Mouse (Mus musculus) neutrophil, adult 59 days (primary cell): ENCODE results near the gene Sowahb. TPM values are rescaled to one million over a fixed set of nuclear protein-coding genes. Genes with fewer than 3 reads are reported as not detected.

Source experiments
- total RNA-seq, 2 experiments: library from RNA; stranded (reverse); gene quantifications; 1 replicate in 1 of 2; 2 replicates in 1 of 2; pipeline ENCODE4 v1.2.4; 2023

Gene Sowahb
- not detected for total RNA-seq

DNA sequence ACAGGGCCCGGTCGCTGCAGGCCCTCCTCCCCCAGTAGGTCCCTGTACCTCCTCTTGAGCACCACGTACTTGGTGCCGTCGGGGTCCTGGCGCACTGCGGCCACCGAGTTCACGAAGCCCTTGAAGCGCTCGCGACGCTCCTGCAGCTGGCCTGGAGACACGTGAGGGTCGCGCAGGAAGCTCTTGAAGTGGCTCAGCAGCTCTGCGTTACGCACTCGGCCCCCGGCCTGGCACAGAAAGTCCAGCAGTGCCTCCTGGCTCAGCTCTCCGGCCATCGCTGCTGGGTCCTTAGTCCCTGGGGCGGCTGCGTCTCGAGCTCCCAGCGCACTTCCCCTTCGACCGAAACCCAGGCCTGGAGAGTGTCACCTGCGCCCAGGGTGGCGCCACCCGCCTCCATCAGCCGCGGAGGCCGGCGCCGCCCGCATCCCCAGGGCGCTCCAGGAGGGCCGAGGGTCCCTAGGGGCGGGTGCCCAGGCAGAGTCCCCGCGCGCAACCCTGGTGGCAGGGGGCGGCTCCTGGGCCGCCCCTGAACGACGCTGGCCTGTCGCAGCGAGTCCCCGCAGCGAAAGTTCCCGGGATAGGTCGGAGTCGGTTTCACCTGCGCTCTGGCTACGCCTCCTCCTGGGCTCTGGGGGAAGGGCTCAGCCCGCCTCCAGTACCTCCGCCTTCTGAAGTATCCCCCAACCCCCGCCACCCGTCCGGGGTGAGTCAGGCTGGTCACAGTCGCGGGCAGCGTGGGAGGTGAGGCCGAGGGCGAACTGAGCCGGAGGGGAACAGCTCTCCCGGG is at the start of gene Sowahb:
Sowahb (minus strand) TSS at position 439 of the 787 bp plus-strand sequence.

GRCm38 (mm10) chr5:93092857-93093622 is 48.2 kb upstream of the Sowahb start, which contains the start of gene Sept11:
Sept11 (plus strand) TSS chr5:93093437.

Other genes starting within 250 kb of the Sowahb start
- 10 to 100 TPM; 30.2 to 46.0 TPM for gene Sept11, start 48.4 kb upstream of the Sowahb start, total RNA-seq
- 100 to 1,000 TPM; 175 to 180 TPM for gene Ccni, start 161.5 kb upstream of the Sowahb start, total RNA-seq
- gene 2010109A12Rik, start 161.5 kb upstream of the Sowahb start, total RNA-seq = 1 to 10 TPM in 1 of 2 experiments, under 1 TPM in 1; 0.57 to 1.6 TPM
- gene Ccng2, start 222.2 kb upstream of the Sowahb start, total RNA-seq = 10 to 100 TPM; 81.6 to 93.6 TPM